Mouse (Mus musculus) bone marrow macrophage, adult 2 months (primary cell): ENCODE data around the gene Adprhl1. TPM values are rescaled to one million over a fixed set of nuclear protein-coding genes. Genes with fewer than 3 reads are reported as not detected.

ENCODE experiments used
- H3K27ac ChIP-seq: 2 replicates; pipeline ENCODE4 v1.5.1; 2012; ENCODE audit warnings: low read depth, low read length; ENCODE audit not compliant: insufficient read depth
- H3K4me1 ChIP-seq: 2 replicates; pipeline ENCODE4 v1.6.1; 2012; ENCODE audit warnings: low read length; ENCODE audit not compliant: control insufficient read depth, insufficient read depth
- H3K4me3 ChIP-seq: 2 replicates; pipeline ENCODE4 v1.5.1; 2012; ENCODE audit warnings: mild to moderate bottlenecking, low read length, moderate library complexity; ENCODE audit not compliant: insufficient read depth
- CTCF ChIP-seq: IDR thresholded peaks from 2 replicates; pipeline ENCODE4 v1.5.1; 2012; ENCODE audit warnings: low read depth, mild to moderate bottlenecking, low read length, moderate library complexity
- POLR2A ChIP-seq: IDR thresholded peaks from 2 replicates; pipeline ENCODE4 v1.6.1; 2012; ENCODE audit warnings: mild to moderate bottlenecking, low read depth, low read length, borderline replicate concordance
- polyA plus RNA-seq: library from polyadenylated mRNA; stranded (reverse); fragments of >200 nt; gene quantifications from 2 replicates; pipeline ENCODE4 v1.2.4, GENCODE M21; 2012; ENCODE audit not compliant: missing spikeins, insufficient read depth, insufficient read length

The Adprhl1 gene
- polyA plus RNA-seq, 1 experiment, result not detected

- Histone ChIP-seq H3K27ac (peak overlapping the region; percentile 78), H3K4me1 (peaks cover 16% of the 10 kb centered on the region), H3K4me3 (0 out of 2 replicates have a peak overlapping the region, but pooled peaks have one; percentile 12)
- TF ChIP-seq POLR2A (no peak), CTCF (peak; percentile 75)
Observed at GRCm38 (mm10) chr8:13213479-13214268, 40.3 kb downstream of the Adprhl1 start.

- no peak for TF ChIP-seq POLR2A
- H3K27ac ChIP-seq, result no peak overlapping the region
- peaks cover 28% of the 10 kb centered on the region for H3K4me1 ChIP-seq
- H3K4me3 ChIP-seq, result no peak overlapping the region
Observed at GRCm38 (mm10) chr8:13209770-13210169, 44.2 kb downstream of the Adprhl1 start.

GRCm38 (mm10) chr8:13208627-13209355, 45.2 kb downstream of the Adprhl1 start:
- Histone ChIP-seq H3K27ac (no peak overlapping the region), H3K4me1 (peaks cover 35% of the 10 kb centered on the region)
- TF ChIP-seq POLR2A (no peak), CTCF (no peak)

GRCm38 (mm10) chr8:13206290-13206689, 47.7 kb downstream of the Adprhl1 start:
- H3K27ac ChIP-seq, result no peak overlapping the region
- TF ChIP-seq POLR2A (no peak), CTCF (no peak)
- H3K4me3 ChIP-seq, result no peak overlapping the region
- H3K4me1 ChIP-seq, result peaks cover 25% of the 10 kb centered on the region

More at GRCm38 (mm10) chr8:13208627-13209355, 45.2 kb downstream of the Adprhl1 start:
- H3K4me3 ChIP-seq, result no peak overlapping the region

GRCm38 (mm10) chr8:13205311-13205710, 48.7 kb downstream of the Adprhl1 start:
- peaks cover 28% of the 10 kb centered on the region for H3K4me1 ChIP-seq
- TF ChIP-seq POLR2A (no peak), CTCF (no peak)
- no peak overlapping the region for H3K27ac ChIP-seq
- H3K4me3 ChIP-seq, result no peak overlapping the region

GRCm38 (mm10) chr8:13204371-13205140, 49.4 kb downstream of the Adprhl1 start:
- Histone ChIP-seq H3K27ac (0 out of 2 replicates have a peak overlapping the region, but pooled peaks have one; percentile 1), H3K4me1 (peaks cover 30% of the 10 kb centered on the region), H3K4me3 (no peak overlapping the region)
- TF ChIP-seq POLR2A, result no peak

GRCm38 (mm10) chr8:13203472-13203871, 50.5 kb downstream of the Adprhl1 start:
- H3K4me3 ChIP-seq, result no peak overlapping the region
- H3K27ac ChIP-seq, result no peak overlapping the region
- peaks cover 29% of the 10 kb centered on the region for H3K4me1 ChIP-seq
- TF ChIP-seq POLR2A (no peak), CTCF (no peak)

GRCm38 (mm10) chr8:13202806-13203205, 51.2 kb downstream of the Adprhl1 start:
- Histone ChIP-seq H3K4me1 (peaks cover 29% of the 10 kb centered on the region), H3K27ac (no peak overlapping the region), H3K4me3 (no peak overlapping the region)
- TF ChIP-seq POLR2A (no peak), CTCF (no peak)

GRCm38 (mm10) chr8:13202041-13202440, 51.9 kb downstream of the Adprhl1 start:
- no peak for TF ChIP-seq CTCF
- no peak for TF ChIP-seq POLR2A
- no peak overlapping the region for H3K27ac ChIP-seq
- peaks cover 28% of the 10 kb centered on the region for H3K4me1 ChIP-seq
- no peak overlapping the region for H3K4me3 ChIP-seq
